Mouse (Mus musculus) myocyte (in vitro differentiated cells): ENCODE measurements at regions not wholly inside any gene's neighbourhood (a gene's known extent, or its start where the extent isn't known, plus 50 kb on each side); places are given as distances from the start of the nearest gene placed in this dataset.

Experiments
- H3K27me3 ChIP-seq: one replicate; pipeline ENCODE4 v1.6.1; 2011; ENCODE audit not compliant: control insufficient read depth, insufficient read depth, insufficient read length
- H3K36me3 ChIP-seq: one replicate; pipeline ENCODE4 v1.6.1; 2011; ENCODE audit not compliant: control insufficient read depth, insufficient read depth
- H3K4me2 ChIP-seq: one replicate; pipeline ENCODE4 v1.6.1; 2011; ENCODE audit warnings: low read depth, control low read depth
- H3K4me3 ChIP-seq: one replicate; pipeline ENCODE4 v1.5.1; 2011; ENCODE audit warnings: mild to moderate bottlenecking, control low read depth, moderate library complexity
- H3K79me2 ChIP-seq: one replicate; pipeline ENCODE4 v1.6.1; 2011; ENCODE audit not compliant: control insufficient read depth, insufficient read depth
- H3ac ChIP-seq: one replicate; pipeline ENCODE4 v1.6.1; 2011; ENCODE audit not compliant: control insufficient read depth, insufficient read length
- CEBPB ChIP-seq: IDR thresholded peaks from 2 replicates; pipeline ENCODE4 v1.6.1; 2011; ENCODE audit warnings: mild to moderate bottlenecking, moderate library complexity; ENCODE audit not compliant: poor library complexity, insufficient read depth, severe bottlenecking
- E2F4 ChIP-seq: IDR thresholded peaks from one replicate; pipeline ENCODE4 v1.6.1; 2011; ENCODE audit warnings: mild to moderate bottlenecking, control low read depth, moderate library complexity; ENCODE audit not compliant: insufficient read depth
- MAX ChIP-seq: IDR thresholded peaks from one replicate; pipeline ENCODE4 v1.6.1; 2011; ENCODE audit warnings: low read depth, mild to moderate bottlenecking, control low read depth
- MYOD1 ChIP-seq, 3 experiments: IDR thresholded peaks; one replicate each; pipeline ENCODE4 v1.6.1; 2011; ENCODE audit warnings: control low read depth in 2 of 3, low read depth in 2 of 3, mild to moderate bottlenecking in 2 of 3, moderate library complexity in 1 of 3; ENCODE audit not compliant: insufficient read length in 2 of 3, control insufficient read depth in 1 of 3
- MYOG ChIP-seq, 3 experiments: IDR thresholded peaks; one replicate each; pipeline ENCODE4 v1.6.1; 2011; ENCODE audit warnings: control low read depth in 2 of 3, low read depth in 2 of 3, mild to moderate bottlenecking in 2 of 3; ENCODE audit not compliant: insufficient read length in 2 of 3, control insufficient read depth in 1 of 3, insufficient read depth in 1 of 3
- POLR2A ChIP-seq: IDR thresholded peaks from one replicate; pipeline ENCODE4 v1.6.1; 2011; ENCODE audit warnings: low read depth, mild to moderate bottlenecking, control low read depth, moderate library complexity; ENCODE audit not compliant: insufficient read length
- POLR2AphosphoS2 ChIP-seq: IDR thresholded peaks from one replicate; pipeline ENCODE4 v1.6.1; 2011; ENCODE audit warnings: low read depth, control low read depth; ENCODE audit not compliant: insufficient read length
- REST ChIP-seq: IDR thresholded peaks from one replicate; pipeline ENCODE4 v1.6.1; 2011; ENCODE audit warnings: mild to moderate bottlenecking, control low read depth, moderate library complexity; ENCODE audit not compliant: insufficient read depth, insufficient read length
- SRF ChIP-seq: IDR thresholded peaks from one replicate; pipeline ENCODE4 v1.6.1; 2011; ENCODE audit warnings: low read depth; ENCODE audit not compliant: control insufficient read depth, insufficient read length
- TCF12 ChIP-seq: IDR thresholded peaks from one replicate; pipeline ENCODE4 v1.6.1; 2011; ENCODE audit warnings: mild to moderate bottlenecking, control low read depth; ENCODE audit not compliant: poor library complexity, insufficient read depth, severe bottlenecking
- TCF3 ChIP-seq: IDR thresholded peaks from one replicate; pipeline ENCODE4 v1.6.1; 2011; ENCODE audit warnings: low read depth, control low read depth; ENCODE audit not compliant: insufficient read length
- USF1 ChIP-seq: IDR thresholded peaks from one replicate; pipeline ENCODE4 v1.6.1; 2011; ENCODE audit warnings: low read depth, mild to moderate bottlenecking, control low read depth, moderate library complexity

GRCm38 (mm10) chr11:52526306-52526705, 130.1 kb downstream of the 9530068E07Rik start:
- no peaks in the 10 kb centered on the region for H3K79me2 ChIP-seq
- no peaks in the 10 kb centered on the region for H3K36me3 ChIP-seq
- peaks cover 22% of the 10 kb centered on the region for H3K27me3 ChIP-seq
- no peak overlapping the region for H3K4me3 ChIP-seq
- H3K4me2 ChIP-seq, result no peak overlapping the region
- TF ChIP-seq CEBPB (no peak), SRF (no peak), REST (no peak), POLR2AphosphoS2 (no peak), TCF12 (no peak), E2F4 (no peak), MAX (no peak), USF1 (no peak), TCF3 (no peak), MYOG (IDR thresholded peaks at IDR 0.05; ENCODE audit: control insufficient read depth in 1 of 3, insufficient read depth in 1 of 3, insufficient read length in 2 of 3, low read depth in 2 of 3) (no peak), POLR2A (no peak), MYOD1 (IDR thresholded peaks at IDR 0.05; ENCODE audit: control insufficient read depth in 1 of 3, insufficient read length in 2 of 3, low read depth in 2 of 3) (no peak)
- no peak overlapping the region for H3ac ChIP-seq

DNA sequence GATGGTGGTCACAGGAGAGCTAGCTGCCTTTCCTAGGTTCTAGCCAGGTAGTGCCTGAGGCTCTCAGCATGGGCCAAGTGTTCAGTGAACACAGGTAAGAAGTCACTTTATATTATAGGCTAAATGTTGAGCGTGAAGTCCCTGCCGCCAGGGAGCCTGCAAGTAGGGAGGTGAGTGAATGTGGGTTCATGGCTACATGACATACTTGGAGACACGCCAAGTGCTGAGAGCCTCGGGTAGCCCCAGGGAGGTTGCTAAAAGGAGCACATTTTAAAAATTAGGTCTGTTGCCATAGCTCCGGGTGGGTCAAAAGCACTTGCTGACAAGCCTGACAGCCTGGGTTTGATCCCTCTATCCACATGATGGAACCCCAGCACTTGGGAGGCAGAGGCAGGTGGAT, 137.2 kb downstream of the 9530068E07Rik start:
- Histone ChIP-seq H3K79me2 (no peaks in the 10 kb centered on the region), H3K4me3 (no peak overlapping the region), H3K27me3 (no peaks in the 10 kb centered on the region), H3ac (no peak overlapping the region), H3K4me2 (no peak overlapping the region), H3K36me3 (no peaks in the 10 kb centered on the region)
- TF ChIP-seq MYOD1 (IDR thresholded peaks at IDR 0.05; ENCODE audit: control insufficient read depth in 1 of 3, insufficient read length in 2 of 3, low read depth in 2 of 3), result no peak
- TF ChIP-seq USF1, result no peak
- TF ChIP-seq POLR2A, result no peak
- no peak for TF ChIP-seq MAX

DNA sequence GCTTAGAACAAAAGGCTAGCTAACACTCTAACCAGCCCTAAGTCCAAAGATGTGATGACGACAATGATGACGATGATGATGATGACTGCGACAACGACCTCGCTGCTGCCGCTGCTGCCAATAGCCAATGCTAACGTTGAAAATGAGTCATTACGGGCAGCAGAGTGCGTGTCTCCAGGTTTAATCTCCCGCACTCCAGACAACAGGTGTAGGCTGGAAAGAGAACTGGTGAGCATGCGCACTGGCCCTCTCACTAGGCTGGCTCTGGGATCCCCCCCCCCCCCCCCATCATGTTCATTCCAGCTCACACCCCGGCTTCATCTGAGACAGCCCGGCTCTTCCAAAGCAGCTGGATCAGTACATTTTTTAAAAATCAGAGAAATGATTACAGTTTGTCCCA, 138.4 kb downstream of the 9530068E07Rik start:
- TF ChIP-seq SRF (no peak), TCF12 (no peak), USF1 (no peak), POLR2AphosphoS2 (no peak), E2F4 (no peak)
- Histone ChIP-seq H3ac (no peak overlapping the region), H3K79me2 (no peaks in the 10 kb centered on the region), H3K27me3 (no peaks in the 10 kb centered on the region), H3K36me3 (no peaks in the 10 kb centered on the region), H3K4me3 (no peak overlapping the region), H3K4me2 (no peak overlapping the region)

DNA sequence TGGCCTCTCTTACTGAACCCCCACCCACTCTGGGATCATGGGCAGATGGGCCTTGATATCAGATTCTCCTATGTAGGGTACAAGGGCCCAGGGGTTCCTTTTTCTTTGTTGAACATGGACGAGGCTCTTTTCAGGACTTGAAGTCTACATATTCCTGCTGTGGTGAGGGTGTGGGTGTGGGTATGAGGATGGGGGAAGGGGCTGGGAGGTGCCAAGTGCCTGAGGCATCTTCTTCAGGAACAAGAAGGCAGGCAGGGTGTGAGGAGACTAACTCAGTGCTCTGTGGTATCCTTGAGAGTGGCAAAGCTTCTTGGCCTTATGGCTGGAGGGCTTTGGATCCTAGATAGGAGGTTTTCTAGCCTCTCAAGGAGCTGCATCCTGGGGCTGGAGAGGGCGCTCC, 140.0 kb downstream of the 9530068E07Rik start:
- Histone ChIP-seq H3ac (no peak overlapping the region), H3K4me2 (no peak overlapping the region), H3K4me3 (no peak overlapping the region), H3K79me2 (no peaks in the 10 kb centered on the region), H3K27me3 (no peaks in the 10 kb centered on the region), H3K36me3 (no peaks in the 10 kb centered on the region)
- TF ChIP-seq MYOD1 (IDR thresholded peaks at IDR 0.05; ENCODE audit: control insufficient read depth in 1 of 3, insufficient read length in 2 of 3, low read depth in 2 of 3), result no peak

DNA sequence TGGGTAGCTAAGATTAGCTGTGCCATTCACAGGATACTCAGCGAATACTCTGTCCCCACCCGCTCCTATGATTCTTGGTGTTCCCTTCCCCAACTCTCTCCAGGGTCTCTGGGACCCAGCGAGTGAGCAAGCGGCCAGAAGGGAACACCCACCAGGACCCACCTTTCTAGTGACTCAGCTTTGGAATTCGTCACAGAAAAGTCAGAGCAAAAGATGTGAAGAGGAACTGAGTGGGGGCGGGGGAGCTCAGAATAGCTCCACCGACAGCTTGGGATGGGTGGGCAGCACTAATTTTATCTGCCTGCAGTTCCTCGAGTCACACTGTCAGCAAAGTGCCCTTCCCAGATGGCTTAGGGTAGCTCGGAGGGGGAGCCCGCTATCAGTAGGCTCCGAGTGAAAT, 140.6 kb downstream of the 9530068E07Rik start:
- Histone ChIP-seq H3K4me2 (no peak overlapping the region), H3K4me3 (no peak overlapping the region), H3K27me3 (no peaks in the 10 kb centered on the region), H3K36me3 (no peaks in the 10 kb centered on the region), H3ac (no peak overlapping the region), H3K79me2 (no peaks in the 10 kb centered on the region)
- TF ChIP-seq USF1 (no peak), MYOD1 (IDR thresholded peaks at IDR 0.05; ENCODE audit: control insufficient read depth in 1 of 3, insufficient read length in 2 of 3, low read depth in 2 of 3) (no peak), TCF12 (no peak), E2F4 (no peak), MYOG (IDR thresholded peaks at IDR 0.05; ENCODE audit: control insufficient read depth in 1 of 3, insufficient read depth in 1 of 3, insufficient read length in 2 of 3, low read depth in 2 of 3) (no peak), MAX (no peak), CEBPB (no peak), REST (no peak), POLR2AphosphoS2 (no peak), SRF (no peak), POLR2A (no peak), TCF3 (no peak)
